Mouse (Mus musculus) brain, embryonic 18.5 days (tissue): ENCODE results near the gene Wdr46.

ENCODE experiments used
- DNase-seq: peaks from one replicate; pipeline ENCODE4 v3.0.0-alpha.2; 2012; ENCODE audit warnings: low read depth, low spot score

Wdr46 gene

DNA sequence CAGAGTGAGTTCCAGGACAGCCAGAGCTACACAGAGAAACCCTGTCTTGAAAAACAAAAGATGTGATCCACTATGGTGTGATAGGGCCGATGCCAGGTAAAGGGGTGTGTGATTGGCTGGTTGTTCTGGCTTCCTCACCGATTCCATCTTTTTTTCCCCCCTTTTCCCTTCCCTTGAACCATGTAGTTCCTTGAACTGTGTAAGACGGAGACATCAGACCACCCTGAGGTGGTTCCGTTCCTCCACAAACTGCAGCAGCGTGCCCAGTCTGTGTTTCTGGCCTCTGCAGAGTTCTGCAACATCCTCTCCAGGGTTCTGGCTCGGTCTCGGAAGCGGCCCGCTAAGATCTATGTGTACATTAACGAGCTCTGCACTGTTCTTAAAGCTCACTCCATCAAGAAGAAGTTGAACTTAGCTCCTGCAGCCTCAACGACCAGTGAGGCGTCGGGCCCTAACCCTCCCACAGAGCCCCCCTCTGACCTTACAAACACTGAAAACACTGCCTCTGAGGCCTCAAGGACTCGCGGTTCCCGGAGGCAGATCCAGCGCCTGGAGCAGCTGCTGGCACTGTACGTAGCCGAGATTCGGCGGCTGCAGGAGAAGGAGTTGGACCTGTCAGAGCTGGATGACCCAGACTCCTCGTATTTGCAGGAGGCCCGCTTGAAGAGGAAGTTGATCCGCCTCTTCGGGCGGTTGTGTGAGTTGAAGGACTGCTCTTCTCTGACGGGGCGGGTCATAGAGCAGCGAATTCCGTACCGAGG is 29.2 kb upstream of the Wdr46 start:
- DNase-seq: no peak

DNA sequence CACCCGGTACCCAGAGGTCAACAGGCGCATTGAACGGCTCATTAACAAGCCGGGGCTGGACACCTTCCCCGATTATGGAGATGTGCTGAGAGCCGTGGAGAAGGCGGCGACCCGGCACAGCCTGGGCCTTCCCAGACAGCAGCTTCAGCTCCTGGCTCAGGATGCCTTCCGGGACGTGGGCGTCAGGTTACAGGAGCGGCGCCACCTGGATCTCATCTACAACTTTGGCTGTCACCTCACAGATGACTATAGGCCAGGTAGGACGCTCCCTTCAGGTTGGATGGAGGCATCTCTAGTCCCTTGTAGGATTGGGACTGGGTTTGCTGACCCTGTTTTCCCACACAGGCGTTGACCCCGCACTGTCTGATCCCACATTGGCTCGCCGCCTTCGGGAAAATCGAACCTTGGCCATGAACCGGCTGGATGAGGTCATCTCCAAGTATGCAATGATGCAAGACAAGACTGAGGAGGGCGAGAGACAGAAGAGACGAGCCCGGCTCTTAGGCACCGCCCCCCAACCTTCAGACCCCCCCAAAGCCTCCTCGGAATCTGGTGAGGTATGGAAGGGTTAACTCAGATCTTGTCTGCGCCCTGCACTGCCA is 28.5 kb upstream of the Wdr46 start:
- DNase-seq: no peak

DNA sequence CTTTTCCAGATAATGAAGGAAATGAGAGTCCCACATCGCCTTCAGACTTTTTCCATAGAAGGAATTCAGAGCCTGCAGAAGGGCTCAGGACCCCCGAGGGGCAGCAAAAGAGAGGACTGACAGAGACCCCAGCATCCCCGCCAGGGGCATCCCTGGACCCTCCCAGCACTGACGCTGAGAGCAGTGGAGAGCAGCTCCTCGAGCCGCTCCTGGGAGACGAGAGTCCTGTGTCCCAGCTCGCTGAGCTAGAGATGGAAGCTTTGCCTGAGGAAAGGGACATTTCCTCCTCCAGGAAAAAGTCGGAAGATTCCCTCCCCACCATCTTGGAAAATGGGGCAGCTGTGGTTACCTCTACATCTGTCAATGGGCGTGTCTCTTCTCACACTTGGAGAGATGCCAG is 27.2 kb upstream of the Wdr46 start:
- DNase-seq: no peak

DNA sequence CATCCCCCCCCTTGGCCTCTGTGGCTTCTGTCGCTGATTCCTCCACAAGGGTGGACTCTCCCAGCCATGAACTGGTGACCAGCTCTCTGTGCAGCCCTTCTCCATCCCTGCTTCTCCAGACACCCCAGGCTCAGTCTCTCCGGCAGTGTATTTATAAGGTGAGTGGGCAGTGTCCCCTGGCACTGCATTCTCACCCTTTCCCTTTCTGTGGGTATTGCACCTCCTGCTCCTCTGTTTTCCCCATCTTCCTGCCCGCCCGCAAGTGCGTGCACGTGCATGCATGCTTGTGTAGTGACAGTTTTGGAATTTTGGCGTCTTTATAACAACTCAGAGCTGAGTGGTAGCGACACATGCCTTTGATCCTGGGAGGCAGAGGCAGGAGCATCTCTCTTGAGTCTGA is 26.6 kb upstream of the Wdr46 start:
- DNase-seq: no peak

DNA sequence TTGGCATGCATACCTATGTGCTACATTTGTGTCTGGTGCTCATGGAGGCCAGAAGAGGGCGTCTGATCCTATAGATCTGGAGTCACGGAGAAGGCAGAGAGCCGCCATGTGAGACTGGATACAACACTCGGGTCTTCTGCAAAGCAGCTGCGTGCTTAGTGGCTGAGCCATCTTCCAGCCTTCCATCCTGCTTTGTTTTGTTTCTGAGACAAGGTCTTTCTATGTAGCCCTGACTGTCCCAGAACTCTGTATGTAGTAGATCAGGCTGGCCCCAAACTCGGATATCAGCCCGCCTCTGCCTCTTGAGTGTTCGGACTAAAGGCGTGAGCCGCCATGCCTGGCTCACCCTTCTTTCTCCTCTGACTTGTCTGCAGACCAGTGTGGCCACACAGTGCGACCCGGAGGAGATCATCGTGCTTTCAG is 25.5 kb upstream of the Wdr46 start:
- no peak for DNase-seq

DNA sequence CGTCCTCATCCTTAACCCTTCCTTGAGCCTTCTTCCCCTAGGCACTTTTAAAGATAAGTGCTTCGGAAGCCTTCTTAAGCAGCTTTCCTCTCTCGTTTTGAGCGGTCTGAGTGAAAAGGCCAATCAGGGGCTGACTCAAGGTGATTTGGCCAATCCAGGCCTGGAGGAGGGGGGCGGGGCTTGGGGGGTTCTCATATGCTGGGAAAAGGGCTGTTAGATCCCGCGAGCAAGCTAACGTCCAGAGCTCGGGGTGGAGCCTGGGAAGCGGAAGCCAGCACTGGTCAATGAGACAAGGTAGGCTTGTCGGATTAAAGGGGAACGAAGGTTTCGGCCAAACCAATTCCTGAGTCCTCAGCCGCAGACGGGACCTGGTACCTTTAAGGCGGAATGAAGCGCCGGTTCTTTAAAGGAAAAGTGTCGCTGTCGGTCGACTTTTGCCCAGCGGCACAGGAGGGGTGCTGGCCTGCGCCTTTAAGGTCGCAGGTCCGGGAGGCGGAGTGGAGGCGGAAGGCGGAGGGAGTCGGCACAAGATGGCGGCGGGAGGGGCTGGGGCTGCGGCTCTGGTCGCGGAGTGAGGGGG is 24.7 kb upstream of the Wdr46 start, which contains the start of the genes Tapbp and Zbtb22:
Gene Tapbp (plus strand): TSS at position 229 of the 580 bp plus-strand sequence.
Gene Zbtb22 (plus strand): TSS at position 234 of the 580 bp plus-strand sequence.
- peak; percentile 96 for DNase-seq

DNA sequence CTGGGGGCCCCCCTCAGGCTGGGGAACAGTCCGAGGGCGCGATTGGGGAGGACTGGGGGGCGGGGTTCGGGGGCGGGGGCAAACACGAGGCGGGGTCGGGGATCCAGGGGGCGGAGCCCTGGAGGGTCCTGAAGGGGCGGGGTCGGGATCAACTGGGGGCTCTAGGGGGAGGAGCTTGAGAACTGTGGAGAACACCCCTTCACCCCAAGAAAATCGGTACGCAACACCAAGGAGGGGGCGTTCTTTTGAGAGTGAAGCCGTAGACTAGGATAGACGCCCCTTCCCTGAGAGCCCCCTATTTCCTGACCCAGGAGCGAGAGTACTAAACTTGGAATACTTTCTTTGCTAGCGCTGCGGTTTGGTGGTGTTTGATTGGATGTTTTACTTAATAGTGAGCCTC is 24.2 kb upstream of the Wdr46 start:
- DNase-seq: no peak

DNA sequence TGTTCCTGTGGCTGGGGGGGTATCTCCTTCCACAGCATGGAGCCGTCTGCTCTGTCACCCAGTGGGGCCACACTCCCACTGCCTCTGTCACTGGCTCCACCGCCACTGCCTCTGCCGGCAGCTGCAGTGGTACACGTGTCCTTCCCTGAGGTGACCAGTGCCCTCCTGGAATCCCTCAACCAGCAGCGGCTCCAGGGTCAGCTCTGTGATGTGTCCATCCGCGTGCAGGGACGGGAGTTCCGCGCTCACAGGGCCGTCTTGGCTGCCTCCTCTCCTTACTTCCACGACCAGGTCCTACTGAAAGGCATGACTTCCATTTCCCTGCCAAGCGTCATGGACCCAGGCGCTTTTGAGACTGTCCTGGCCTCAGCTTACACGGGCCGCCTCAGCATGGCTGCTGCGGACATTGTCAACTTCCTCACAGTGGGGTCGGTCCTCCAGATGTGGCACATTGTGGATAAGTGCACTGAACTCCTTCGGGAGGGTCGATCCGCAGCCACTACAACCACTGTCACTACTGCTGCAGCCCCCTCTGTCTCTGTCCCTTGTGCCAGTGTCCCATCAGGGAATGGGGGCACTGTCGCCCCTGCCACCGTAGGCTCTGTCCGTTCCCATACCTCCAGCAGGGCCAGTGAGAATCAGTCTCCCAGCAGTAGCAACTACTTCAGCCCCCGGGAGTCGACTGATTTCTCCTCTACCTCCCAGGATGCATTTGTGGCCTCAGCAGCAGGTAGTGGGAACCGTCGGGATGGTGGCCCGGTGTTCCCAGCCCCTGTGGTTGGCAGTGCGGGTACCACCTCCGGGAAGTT is 23.4 kb upstream of the Wdr46 start:
- DNase-seq: no peak

DNA sequence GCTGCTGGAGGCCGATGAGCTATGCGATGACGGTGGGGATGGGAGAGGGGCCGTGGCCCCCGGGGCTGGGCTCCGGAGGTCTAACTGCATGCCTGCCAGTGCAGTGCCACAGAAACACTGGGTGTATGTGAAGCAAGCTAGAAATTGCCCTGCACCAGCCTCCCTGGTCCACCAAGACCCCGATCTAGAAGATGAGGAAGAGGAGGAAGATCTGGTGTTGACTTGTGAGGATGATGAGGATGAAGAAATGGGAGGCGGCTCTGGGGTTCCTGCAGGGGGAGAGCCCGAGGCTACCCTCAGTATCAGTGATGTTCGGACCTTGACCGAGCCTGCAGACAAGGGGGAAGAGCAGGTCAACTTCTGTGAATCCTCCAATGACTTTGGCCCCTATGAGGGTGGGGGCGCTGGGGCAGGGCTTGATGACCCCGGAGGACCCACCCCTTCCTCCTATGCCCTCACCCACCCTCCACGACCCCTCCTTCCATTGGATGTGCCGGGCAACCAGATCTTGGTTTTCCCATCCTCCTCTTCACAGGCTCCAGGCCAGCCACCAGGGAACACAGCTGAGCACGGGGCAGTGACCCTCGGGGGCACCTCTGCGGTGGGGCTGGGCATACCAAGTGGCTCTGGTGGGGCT is 22.7 kb upstream of the Wdr46 start:
- DNase-seq: no peak

DNA sequence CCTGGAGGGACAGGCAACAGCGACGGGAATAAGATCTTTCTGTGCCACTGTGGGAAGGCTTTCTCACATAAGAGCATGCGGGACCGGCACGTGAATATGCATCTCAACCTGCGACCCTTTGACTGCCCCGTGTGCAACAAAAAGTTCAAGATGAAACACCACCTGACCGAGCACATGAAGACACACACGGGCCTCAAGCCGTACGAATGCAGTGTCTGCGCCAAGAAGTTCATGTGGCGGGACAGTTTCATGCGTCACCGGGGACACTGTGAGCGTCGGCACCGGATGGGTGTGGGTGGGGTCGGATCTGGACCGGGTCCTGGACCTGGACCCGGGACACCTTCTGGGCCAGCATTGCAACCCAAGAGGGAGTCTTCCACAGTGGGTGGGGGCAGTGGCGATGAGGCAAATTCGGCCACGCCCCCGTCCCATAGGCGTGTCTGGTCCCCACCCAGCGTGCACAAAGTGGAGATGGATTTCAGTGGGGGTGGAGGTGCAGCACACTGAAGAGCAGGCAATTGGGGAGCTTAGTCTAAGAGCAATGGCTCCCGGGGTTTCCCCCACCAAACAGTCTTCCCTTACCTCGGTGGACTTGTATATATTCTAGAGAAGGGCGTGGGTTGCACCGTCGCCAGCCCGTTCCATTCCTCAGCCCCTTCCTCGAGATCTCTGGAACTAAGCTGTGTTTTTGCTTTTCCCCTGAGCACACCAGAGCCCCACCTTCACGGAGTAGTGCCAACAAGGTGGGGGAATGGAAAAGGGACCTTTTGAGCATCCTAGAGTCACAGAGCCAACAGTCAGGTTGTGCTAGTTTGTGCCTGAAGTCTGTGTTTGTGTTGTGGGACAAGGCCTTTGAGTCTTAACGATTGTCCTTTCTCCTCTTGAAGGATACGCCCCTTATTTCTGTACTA is 21.9 kb upstream of the Wdr46 start:
- DNase-seq: no peak

DNA sequence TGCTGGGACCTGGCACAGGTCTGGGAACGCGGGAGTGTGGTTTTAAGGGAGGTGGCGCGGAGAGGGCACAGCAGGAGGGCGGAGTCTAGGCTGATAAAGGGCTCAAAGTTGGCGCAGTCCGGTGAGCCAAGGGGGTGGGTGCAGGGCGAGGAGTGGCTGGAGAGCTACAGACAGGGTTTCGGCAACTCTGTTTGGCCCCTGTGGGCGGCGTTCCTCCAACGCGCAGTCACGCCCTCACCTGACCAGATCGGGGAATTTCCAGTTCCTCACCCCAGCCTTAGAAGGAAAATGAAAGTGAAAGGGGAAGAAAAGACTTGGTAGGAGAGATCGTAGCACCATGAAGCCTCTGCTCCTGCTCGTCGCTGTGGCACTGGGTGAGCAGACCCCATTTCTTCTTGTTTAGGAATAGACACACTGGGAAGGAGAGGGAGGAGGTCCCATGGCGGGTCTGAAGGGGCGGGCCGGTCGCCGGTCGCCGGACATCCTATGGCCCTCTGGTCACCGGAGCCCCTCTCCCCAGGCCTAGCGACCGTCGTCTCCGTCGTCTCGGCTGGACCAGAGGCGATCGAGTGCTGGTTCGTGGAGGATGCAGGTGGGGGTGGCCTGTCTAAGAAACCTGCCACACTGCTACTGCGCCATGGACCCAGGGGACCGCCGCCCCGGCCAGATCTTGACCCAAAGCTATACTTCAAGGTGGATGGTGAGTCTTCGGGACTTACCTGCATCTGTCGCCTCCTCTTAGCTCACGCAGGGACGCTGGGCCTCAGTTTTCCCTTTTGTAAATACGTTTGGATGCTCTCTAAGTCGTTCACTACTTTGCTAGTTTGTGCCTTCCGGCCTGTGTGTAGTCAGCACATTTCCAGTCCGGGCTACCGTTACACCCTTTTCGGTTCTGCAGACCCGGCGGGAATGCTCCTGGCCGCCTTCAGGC is 20.8 kb upstream of the Wdr46 start:
- DNase-seq: no peak

DNA sequence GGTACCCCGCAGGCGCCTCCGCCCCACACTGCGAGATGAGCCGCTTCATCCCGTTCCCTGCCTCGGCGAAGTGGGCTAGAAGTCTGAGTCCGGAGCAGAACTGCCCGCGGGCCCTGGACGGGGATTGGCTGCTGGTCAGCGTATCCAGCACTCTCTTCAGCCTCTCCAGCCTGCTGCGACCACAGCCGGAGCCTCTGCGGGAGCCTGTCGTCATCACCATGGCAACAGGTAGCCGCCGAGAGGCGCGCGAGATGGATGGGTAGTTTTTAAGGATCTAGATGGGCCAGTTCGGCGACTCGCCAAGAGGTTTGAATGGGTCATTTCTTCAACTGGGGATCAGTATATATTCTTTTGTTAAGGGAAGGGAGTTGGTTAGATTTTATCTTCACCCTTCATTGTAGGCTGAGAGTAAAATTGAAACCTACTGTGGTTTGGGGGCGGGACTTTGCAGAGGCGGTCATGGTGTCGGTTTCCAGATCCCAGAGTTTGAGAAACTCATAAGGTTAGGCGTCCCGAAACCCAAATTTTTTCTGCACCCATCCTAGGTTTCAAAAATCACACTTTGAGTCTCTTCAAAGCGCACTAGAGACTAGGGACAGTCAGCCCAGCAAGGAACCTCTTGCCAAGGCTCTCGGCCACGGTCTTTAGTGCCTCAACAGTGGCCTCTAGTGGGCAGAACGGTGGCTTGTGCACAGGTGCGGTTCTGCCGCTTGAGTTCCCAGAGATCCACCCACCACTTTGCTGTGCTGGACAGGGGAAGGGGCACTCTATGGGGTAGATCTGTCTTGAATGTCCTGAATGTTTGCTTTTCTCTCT is 20.0 kb upstream of the Wdr46 start:
- DNase-seq: no peak

DNA sequence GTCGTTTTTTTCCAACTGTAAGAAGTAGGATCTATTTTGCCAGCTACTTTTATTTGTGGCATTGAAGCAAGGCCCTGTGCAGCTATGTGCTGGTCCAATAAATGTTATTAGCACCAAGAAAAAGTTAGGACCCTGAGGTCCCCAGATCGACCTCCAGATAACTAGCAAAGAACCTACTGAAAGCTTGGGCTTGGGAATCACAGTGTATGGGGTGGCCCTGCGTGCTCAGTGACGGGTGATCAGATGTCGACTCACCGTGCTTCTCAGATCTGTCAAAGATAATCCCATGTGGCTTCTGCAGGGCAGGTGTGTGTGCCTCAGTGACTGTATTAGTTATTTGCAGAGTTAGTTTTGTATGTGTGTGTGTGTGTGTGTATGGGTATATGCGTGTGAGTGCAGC is 19.1 kb upstream of the Wdr46 start:
- no peak for DNase-seq

DNA sequence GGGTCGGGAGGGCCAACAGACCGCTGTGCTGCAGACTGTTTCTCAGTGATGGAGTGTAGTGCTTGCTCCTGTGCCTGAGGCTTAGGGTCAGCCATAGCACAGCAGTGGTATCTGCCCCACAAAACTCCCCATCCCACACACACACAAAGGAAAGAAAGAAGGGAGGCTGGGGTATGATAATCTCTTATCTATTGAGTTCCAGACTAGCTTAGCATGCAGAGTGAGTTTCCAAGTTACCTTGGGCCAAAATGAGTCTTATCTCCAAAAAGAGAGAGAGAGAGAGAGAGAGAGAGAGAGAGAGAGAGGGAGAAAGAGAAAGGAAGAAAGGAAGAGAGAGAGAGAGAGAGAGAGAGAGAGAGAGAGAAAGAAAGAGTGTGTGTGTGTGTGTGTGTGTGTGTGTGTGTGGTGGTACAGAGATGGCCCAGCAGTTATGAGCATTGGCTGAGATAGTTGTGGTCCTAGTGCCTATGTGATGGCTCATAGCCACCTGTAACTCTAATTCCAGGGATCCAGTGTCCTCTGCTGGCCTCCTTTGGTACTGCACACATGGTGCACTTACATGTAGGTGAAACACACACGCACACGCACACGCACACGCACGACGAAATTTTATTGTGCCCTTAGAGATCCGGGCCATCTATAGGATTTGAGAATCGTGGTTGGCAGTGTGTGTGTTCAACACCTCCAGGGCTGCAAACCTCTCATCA is 15.7 kb upstream of the Wdr46 start:
- no peak for DNase-seq

DNA sequence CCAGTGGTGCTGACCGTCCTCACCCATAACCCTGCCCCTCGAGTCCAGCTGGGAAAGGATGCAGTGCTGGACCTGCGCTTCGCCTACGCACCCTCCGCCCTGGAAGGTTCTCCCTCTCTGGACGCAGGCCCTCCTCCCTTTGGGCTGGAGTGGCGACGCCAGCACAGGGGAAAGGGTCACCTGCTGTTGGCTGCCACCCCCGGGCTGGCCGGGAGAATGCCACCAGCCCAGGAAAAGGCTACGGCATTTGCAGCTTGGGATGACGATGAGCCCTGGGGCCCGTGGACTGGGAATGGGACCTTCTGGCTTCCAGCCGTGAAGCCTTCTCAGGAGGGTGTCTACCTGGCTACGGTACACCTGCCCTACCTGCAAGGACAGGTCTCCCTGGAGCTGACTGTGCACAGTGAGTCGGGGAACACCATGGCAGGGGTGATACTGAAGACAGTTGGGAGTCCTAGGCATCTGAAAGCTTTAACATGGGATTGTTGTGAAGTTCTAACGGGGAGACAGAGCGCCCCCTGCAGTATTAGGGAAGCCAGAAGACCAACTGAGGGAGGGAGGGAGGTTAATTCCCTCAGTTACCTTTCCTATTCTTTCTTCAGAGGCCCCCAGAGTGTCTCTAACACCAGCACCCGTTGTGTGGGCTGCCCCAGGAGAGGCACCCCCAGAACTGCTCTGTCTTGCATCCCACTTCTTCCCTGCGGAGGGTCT is 14.9 kb upstream of the Wdr46 start:
- no peak for DNase-seq

DNA sequence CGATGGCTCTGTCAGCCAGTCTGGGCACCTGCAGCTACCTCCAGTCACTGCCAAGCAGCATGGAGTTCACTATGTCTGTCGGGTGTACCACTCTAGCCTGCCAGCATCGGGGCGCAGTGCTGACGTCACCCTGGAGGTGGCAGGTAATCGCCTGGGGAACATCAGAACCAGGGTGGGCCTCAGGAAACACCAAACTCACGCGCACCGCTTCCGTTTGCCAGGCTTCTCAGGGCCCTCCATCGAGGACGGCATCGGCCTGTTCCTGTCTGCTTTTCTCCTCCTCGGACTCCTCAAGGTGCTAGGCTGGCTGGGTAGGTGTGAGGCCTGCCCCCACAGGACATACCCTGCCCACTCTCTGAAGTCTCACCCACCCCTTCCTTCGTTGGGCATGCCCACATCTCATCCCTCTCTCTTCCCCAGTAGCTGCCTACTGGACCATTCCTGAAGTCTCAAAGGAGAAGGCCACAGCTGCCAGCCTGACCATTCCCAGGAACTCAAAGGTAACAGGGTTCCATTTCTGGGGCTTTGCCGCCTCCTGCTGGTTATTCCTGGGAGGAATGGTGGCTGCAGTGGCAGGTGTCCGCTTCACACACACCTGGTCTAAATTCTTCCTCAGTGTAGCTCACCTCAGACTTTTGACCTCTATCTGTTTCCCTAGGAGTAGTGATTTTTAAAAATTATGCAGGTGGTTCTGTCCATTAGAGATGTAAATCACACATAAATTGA is 14.1 kb upstream of the Wdr46 start:
- DNase-seq: no peak
